Mouse (Mus musculus): Measurements from ENCODE around the gene Ncbp1. TPM values are rescaled to one million over a fixed set of nuclear protein-coding genes. Genes with fewer than 3 reads are reported as not detected.

Ncbp1 gene
- polyA plus RNA-seq, 1 experiment, result 63.9 TPM

DNA sequence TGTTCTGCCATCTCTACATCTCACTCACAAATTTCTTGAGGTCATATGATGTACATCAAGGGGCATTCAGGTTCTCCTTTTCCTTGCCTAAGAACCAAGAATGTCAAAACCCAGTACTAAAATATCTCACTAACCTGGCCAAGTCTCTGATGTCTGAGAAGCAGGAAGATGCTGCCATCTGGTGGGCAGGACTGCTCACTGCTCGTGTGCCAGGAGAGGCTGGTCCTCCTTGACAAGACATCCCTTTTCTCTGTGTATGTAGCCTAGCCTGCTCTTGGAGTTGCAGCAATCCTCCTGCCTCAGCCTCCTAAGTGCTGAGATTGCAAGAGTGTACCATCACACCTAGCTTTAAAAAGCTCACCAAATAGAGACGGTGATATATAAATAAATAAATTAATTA, 11.9 kb upstream of the Ncbp1 start:
- Histone ChIP-seq H3K4me3 (ENCODE audit: insufficient read depth, low read length) (no peak overlapping the region), H3K4me1 (ENCODE audit: control insufficient read depth, insufficient read depth, low read length) (no peaks in the 10 kb centered on the region), H3K27ac (ENCODE audit: insufficient read depth, low read length) (no peak overlapping the region)
- no peak for TF ChIP-seq POLR2A (IDR thresholded peaks at IDR 0.05; ENCODE audit: low read depth, low read length)
- peak; percentile 99 for TF ChIP-seq CTCF (IDR thresholded peaks at IDR 0.05; ENCODE audit: borderline replicate concordance, insufficient read depth, low read length)

DNA sequence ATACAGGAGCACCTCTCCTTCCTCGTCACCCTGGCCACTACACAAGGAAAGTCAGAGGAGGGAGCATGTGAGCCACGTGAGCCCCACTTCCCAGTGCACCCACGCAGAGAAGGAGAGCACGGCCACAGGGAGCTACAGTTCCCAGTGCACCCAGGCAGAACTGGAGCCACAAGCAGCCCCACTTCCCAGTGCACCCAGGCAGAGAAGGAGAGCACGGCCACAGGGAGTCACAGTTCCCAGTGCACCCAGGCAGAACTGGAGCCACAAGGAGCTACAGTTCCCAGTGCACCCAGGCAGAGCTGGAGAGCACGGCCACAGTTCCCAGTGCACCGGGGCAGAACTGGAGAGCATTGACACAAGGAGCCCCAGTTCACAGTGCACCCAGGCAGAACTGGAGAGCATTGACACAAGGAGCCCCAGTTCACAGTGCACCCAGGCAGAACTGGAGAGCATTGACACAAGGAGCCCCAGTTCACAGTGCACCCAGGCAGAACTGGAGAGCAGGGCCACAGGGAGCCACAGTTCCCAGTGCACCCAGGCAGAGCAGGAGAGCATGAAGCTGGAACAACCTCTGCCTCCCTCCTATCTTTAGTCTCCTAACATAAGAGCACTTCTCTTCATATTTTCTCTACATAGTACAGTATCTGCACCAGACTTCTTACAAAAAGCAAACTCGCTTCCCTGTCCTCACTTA, 9.0 kb upstream of the Ncbp1 start:
- H3K27ac ChIP-seq (ENCODE audit: insufficient read depth, low read length), result no peak overlapping the region
- TF ChIP-seq POLR2A (IDR thresholded peaks at IDR 0.05; ENCODE audit: low read depth, low read length) (no peak), CTCF (IDR thresholded peaks at IDR 0.05; ENCODE audit: borderline replicate concordance, insufficient read depth, low read length) (no peak)
- 0 out of 2 replicates have a peak, but pooled peaks cover 2% of the 10 kb centered on the region for H3K4me1 ChIP-seq (ENCODE audit: control insufficient read depth, insufficient read depth, low read length)
- H3K4me3 ChIP-seq (ENCODE audit: insufficient read depth, low read length), result no peak overlapping the region

GRCm38 (mm10) chr4:46130221-46130620, 8.2 kb upstream of the Ncbp1 start:
- Histone ChIP-seq H3K4me1 (ENCODE audit: control insufficient read depth, insufficient read depth, low read length) (0 out of 2 replicates have a peak, but pooled peaks cover 2% of the 10 kb centered on the region), H3K27ac (ENCODE audit: insufficient read depth, low read length) (no peak overlapping the region)
- TF ChIP-seq CTCF (IDR thresholded peaks at IDR 0.05; ENCODE audit: borderline replicate concordance, insufficient read depth, low read length), result peak; percentile 53; the same call in 1 of the 2 replicates
- TF ChIP-seq POLR2A (IDR thresholded peaks at IDR 0.05; ENCODE audit: low read depth, low read length), result no peak

DNA sequence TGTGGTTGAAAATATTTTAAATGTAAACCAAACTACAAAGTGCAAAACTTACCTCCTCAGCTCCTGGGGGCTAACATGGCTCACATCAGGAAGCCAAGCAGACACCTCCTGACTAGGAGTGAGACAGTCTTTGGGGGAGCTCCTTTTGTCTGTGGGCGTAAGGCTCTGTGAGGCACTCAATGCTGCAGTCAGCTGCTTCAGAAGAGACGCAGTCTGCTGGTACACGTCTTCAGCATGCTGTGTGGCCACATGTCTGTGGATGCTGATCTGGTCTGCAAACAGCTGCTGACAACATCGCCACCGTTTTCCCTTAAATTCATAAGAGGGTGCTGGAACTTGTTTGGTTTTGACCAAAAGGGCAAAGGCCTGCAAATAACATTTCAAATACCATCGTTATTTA, 6.6 kb upstream of the Ncbp1 start:
- H3K4me1 ChIP-seq (ENCODE audit: control insufficient read depth, insufficient read depth, low read length), result 0 out of 2 replicates have a peak, but pooled peaks cover 2% of the 10 kb centered on the region
- no peak overlapping the region for H3K27ac ChIP-seq (ENCODE audit: insufficient read depth, low read length)
- TF ChIP-seq POLR2A (IDR thresholded peaks at IDR 0.05; ENCODE audit: low read depth, low read length), result no peak
- no peak for TF ChIP-seq CTCF (IDR thresholded peaks at IDR 0.05; ENCODE audit: borderline replicate concordance, insufficient read depth, low read length)
- H3K4me3 ChIP-seq (ENCODE audit: insufficient read depth, low read length), result no peak overlapping the region

More at GRCm38 (mm10) chr4:46130221-46130620, 8.2 kb upstream of the Ncbp1 start:
- no peak overlapping the region for H3K4me3 ChIP-seq (ENCODE audit: insufficient read depth, low read length)

DNA sequence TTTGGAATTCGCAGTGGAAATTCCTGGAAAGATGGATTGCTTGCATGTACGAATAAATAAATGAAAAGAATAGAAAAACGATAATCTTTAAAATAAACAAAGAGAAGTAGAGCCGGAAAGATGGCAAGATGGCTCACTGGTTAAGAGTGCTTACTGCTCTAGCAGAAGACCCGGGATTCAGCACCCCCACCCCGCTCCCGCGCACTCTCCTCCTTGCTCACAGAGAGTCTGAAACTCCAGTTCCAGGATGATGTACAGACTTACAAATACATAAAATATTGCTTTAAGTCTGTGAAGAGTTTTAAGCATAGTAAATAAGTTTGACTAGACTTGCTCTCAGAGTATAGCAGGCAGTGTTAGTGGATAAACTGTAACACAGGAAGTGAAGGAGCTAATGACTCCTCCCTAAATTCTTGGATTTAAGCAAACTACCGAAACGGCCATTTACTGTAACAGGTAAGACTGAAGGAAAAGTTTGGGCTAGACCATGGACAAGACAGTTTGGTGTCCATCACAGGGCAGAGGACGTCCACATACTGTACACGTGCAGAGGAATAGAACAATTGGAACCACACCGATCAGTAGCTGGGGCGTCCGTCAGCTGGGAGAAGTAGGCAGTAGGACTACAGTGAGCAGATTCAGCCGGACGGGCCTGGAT, 655 bp upstream of the Ncbp1 start:
- TF ChIP-seq POLR2A (IDR thresholded peaks at IDR 0.05; ENCODE audit: low read depth, low read length), result no peak
- TF ChIP-seq CTCF (IDR thresholded peaks at IDR 0.05; ENCODE audit: borderline replicate concordance, insufficient read depth, low read length), result no peak
- Histone ChIP-seq H3K27ac (ENCODE audit: insufficient read depth, low read length) (peak overlapping the region; percentile 95), H3K4me1 (ENCODE audit: control insufficient read depth, insufficient read depth, low read length) (peaks cover 2% of the 10 kb centered on the region; the same call in 1 of the 2 replicates), H3K4me3 (ENCODE audit: insufficient read depth, low read length) (peak overlapping the region; percentile 93)

- Histone ChIP-seq H3K4me1 (ENCODE audit: control insufficient read depth, insufficient read depth, low read length) (no peaks in the 10 kb centered on the region), H3K4me3 (ENCODE audit: insufficient read depth, low read length) (no peak overlapping the region), H3K27ac (ENCODE audit: insufficient read depth, low read length) (no peak overlapping the region)
- TF ChIP-seq POLR2A (IDR thresholded peaks at IDR 0.05; ENCODE audit: low read depth, low read length) (no peak), CTCF (IDR thresholded peaks at IDR 0.05; ENCODE audit: borderline replicate concordance, insufficient read depth, low read length) (peak; percentile 43; the same call in 1 of the 2 replicates)
These were observed 5.9 kb downstream of the Ncbp1 start for GRCm38 (mm10) chr4:46144323-46144722.

GRCm38 (mm10) chr4:46146881-46147280, 8.5 kb downstream of the Ncbp1 start:
- H3K4me3 ChIP-seq (ENCODE audit: insufficient read depth, low read length), result no peak overlapping the region
- no peaks in the 10 kb centered on the region for H3K4me1 ChIP-seq (ENCODE audit: control insufficient read depth, insufficient read depth, low read length)
- no peak overlapping the region for H3K27ac ChIP-seq (ENCODE audit: insufficient read depth, low read length)
- TF ChIP-seq POLR2A (IDR thresholded peaks at IDR 0.05; ENCODE audit: low read depth, low read length) (no peak), CTCF (IDR thresholded peaks at IDR 0.05; ENCODE audit: borderline replicate concordance, insufficient read depth, low read length) (no peak)

- Histone ChIP-seq H3K27ac (ENCODE audit: insufficient read depth, low read length) (no peak overlapping the region), H3K4me1 (ENCODE audit: control insufficient read depth, insufficient read depth, low read length) (no peaks in the 10 kb centered on the region), H3K4me3 (ENCODE audit: insufficient read depth, low read length) (no peak overlapping the region)
- TF ChIP-seq CTCF (IDR thresholded peaks at IDR 0.05; ENCODE audit: borderline replicate concordance, insufficient read depth, low read length), result no peak
- no peak for TF ChIP-seq POLR2A (IDR thresholded peaks at IDR 0.05; ENCODE audit: low read depth, low read length)
These were observed 13.6 kb downstream of the Ncbp1 start for GRCm38 (mm10) chr4:46151903-46152544.

- Histone ChIP-seq H3K27ac (ENCODE audit: insufficient read depth, low read length) (no peak overlapping the region), H3K4me1 (ENCODE audit: control insufficient read depth, insufficient read depth, low read length) (no peaks in the 10 kb centered on the region), H3K4me3 (ENCODE audit: insufficient read depth, low read length) (no peak overlapping the region)
- TF ChIP-seq CTCF (IDR thresholded peaks at IDR 0.05; ENCODE audit: borderline replicate concordance, insufficient read depth, low read length) (no peak), POLR2A (IDR thresholded peaks at IDR 0.05; ENCODE audit: low read depth, low read length) (no peak)
These were observed 25.6 kb downstream of the Ncbp1 start for GRCm38 (mm10) chr4:46164027-46164426.
